Mouse (Mus musculus) cortical plate, adult 2 months (tissue): ENCODE measurements around the gene Lctl. TPM values are rescaled to one million over a fixed set of nuclear protein-coding genes. Genes with fewer than 3 reads are reported as not detected.

ENCODE experiments used
- H3K27ac ChIP-seq: fragments of 200-500 bp; 2 replicates; pipeline ENCODE4 v1.5.1; 2012; ENCODE audit warnings: low read length, control low read depth, inconsistent platforms; ENCODE audit not compliant: insufficient read depth
- H3K4me1 ChIP-seq: fragments of 200-500 bp; 2 replicates; pipeline ENCODE4 v1.6.1; 2011; ENCODE audit warnings: low read length; ENCODE audit not compliant: control insufficient read depth, insufficient read depth
- H3K4me3 ChIP-seq: fragments of 200-500 bp; 2 replicates; pipeline ENCODE4 v1.5.1; 2011; ENCODE audit warnings: mild to moderate bottlenecking, low read length, control low read depth; ENCODE audit not compliant: insufficient read depth
- CTCF ChIP-seq: fragments of 200-500 bp; IDR thresholded peaks from 2 replicates; pipeline ENCODE4 v1.5.1; 2011; ENCODE audit warnings: mild to moderate bottlenecking, control low read depth, low read length; ENCODE audit not compliant: insufficient read depth; ENCODE audit errors: extremely low read depth
- POLR2A ChIP-seq: fragments of 200-500 bp; IDR thresholded peaks from 2 replicates; pipeline ENCODE4 v1.6.1; 2011; ENCODE audit warnings: mild to moderate bottlenecking, low read length, control low read depth; ENCODE audit not compliant: insufficient read depth; ENCODE audit errors: extremely low read depth
- polyA plus RNA-seq: library from polyadenylated mRNA; depleted of rRNA; stranded (reverse); fragments of >200 nt; gene quantifications from 2 replicates; pipeline ENCODE4 v1.2.3, GENCODE M21; 2012

Lctl gene
- polyA plus RNA-seq, 1 experiment, result 0.25 TPM

DNA sequence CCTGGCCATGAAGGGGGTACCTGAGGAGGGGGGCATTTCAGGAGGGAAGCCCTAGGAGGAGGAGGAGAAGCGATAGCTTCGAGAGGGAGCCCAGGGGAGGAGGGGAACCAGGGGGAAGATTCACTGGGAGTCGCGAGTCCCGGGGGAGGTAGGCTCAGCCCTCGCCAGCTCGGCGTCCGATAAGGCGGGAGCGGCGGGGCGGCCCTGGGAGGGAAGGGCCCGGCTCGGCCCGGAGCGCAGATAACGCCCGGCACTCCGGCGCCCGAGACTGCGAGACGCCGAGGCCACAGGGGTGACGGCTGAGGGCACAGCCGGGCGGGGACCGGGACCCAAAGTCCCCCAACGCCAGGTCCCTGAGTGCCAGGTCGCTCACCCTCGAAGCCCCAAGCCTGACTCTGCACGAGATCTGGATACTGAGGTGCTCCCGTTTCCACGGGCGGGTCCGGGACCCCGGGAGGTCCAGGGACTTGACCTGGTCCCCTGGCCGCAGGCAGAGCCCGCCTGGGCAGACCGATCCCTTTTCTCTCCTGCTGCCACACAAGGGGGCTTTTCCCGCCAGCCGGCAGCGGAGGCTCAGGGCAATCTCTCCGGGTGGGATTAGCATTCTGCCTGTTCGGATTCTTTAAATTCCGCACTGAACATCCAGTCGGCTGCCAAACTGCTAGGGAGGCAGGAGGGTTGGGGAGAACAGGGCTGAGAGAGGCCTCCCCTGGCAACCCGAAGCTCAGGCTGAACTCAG lies 32.1 kb upstream of the Lctl start:
- Histone ChIP-seq H3K27ac (no peak overlapping the region), H3K4me1 (no peaks in the 10 kb centered on the region), H3K4me3 (no peak overlapping the region)
- no peak for TF ChIP-seq POLR2A
- TF ChIP-seq CTCF, result no peak

DNA sequence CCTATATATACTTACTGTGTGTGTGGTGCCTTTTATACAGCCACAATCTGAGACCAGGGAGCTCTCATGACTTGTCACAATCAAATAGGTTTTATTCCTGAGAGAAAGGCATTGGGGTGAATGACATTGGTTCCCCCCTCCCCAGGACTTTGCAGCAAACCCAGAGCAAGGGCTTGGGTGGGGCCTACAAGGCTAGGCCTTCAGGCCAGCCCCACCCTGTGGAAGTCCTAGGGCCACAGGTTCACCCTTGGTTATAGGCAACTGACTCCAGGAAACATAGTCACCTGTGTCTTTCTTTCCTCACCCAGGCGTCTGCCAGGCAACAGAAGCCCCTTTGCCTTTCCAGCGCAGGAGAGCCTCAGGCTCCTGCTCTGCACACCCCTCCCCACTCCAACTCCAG lies 31.0 kb upstream of the Lctl start:
- Histone ChIP-seq H3K4me1 (no peaks in the 10 kb centered on the region), H3K27ac (no peak overlapping the region), H3K4me3 (no peak overlapping the region)
- no peak for TF ChIP-seq CTCF

DNA sequence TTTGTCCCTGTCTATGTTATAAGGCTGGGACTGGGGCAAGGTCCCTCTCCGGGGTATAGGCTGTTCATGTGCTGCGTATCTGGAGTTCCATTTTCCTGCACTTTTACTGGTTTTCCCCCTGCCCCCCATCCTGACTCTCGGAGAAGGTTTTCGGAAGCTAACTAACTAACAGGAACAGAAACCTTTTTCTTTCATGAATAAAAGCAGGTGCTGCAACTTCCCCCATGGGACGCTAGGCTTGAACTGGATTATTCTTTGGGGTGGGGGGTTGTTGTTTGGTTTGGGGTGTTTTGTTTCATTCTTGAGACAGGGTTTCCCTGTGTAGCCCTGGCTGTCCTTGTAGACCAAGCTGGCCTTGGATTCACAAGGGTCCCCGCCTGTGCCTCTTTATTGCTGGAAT lies 30.4 kb upstream of the Lctl start:
- TF ChIP-seq CTCF, result no peak
- no peak for TF ChIP-seq POLR2A
- no peak overlapping the region for H3K27ac ChIP-seq
- no peak overlapping the region for H3K4me3 ChIP-seq
- H3K4me1 ChIP-seq, result no peaks in the 10 kb centered on the region

DNA sequence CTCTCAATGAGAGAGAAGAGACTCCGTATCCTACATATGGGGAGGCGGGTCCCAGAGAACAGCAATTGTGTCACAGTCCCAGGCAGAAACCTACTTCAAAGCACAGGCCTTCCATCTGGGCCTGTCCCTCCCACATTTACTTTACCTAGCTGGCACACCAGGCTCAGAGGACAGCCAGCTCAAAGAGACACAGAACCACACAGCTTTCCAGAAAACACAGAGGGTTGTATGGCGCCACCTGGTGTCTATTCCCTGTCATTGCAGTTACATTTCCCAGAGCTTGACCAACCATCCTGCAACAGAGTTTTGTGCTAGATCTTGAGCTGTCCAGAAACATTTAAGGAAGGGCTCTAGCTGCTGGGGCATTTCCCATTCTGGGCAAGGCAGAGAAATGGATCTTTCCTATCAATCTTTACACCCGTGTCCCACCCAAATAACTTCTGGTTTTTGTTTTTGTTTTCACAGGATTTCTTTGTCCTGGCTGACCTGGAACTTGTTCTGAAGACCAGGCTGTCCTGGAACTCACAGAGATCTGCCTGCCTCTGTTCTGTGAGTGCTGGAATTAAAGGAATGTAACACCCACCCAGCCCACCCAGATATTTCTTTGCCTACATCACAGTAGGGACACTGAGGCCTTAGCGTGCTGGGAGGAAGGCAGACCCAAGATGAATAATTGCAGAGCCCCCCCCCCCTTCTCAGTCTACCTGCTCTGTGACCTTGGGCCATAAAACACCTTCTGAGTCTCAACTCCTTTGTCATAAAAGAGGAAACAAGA lies 29.3 kb upstream of the Lctl start:
- H3K27ac ChIP-seq, result no peak overlapping the region
- no peaks in the 10 kb centered on the region for H3K4me1 ChIP-seq
- no peak for TF ChIP-seq POLR2A
- TF ChIP-seq CTCF, result peak; percentile 98

DNA sequence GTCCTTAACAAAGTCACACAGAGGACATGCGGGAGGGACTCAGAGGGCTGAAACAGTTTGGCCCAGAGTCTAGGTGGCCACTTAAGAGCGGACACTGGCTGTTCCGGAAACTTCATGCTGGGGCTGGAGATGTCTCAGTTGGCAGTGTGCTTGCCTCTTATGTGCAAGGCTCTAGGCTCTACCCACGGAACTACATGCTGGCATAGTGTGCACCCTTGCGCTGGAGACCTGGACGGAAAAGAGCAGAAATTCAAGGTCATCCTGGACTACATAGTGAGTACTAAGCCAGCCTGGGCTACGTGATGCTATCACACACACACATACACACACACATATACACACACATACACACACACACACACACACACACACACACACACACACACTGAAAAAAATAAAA lies 28.6 kb upstream of the Lctl start:
- Histone ChIP-seq H3K4me3 (no peak overlapping the region), H3K4me1 (no peaks in the 10 kb centered on the region), H3K27ac (no peak overlapping the region)
- TF ChIP-seq POLR2A (no peak), CTCF (no peak)

More for the DNA sequence above, 29.3 kb upstream of the Lctl start:
- no peak overlapping the region for H3K4me3 ChIP-seq

DNA sequence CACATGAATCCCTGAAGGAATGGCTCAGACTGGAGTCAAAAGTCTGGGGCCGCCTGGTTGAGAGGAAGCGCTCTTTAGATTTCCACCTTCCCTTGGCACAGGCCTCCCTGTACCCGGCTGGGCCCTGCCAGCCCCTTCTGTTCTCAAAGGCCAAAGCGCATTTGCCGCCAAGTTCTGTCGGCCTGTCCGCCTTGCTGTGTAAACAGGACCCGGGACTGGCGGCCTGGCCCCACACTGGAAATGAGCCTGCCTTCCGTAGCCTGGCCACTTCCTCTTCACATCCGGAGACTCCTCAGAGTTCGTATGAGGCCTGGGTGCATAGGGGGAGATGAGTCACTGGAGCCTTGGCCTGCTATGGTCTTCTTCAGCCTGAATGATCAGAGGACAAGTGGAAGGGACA lies 27.9 kb upstream of the Lctl start:
- Histone ChIP-seq H3K4me3 (no peak overlapping the region), H3K4me1 (no peaks in the 10 kb centered on the region), H3K27ac (no peak overlapping the region)
- no peak for TF ChIP-seq CTCF
- no peak for TF ChIP-seq POLR2A

DNA sequence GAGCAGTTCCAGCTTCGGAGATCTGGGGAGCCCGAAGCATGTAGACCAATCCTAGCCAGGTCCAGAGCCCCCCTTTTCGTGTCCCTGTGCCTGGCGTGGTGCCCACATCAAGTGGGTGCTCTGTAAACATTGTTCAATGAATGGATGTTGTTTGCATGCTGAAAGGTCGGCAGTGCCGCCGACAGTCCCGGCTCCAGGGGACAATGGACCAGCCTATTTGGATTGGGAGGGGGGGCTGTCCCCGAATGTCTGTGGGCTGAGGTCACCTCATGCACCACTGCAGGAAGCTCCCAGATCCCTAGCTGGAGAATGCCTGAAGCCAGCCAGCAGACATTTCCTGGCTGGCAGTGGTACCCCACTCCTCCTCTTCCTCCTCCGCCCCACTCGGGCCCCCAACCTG lies 22.9 kb upstream of the Lctl start:
- TF ChIP-seq POLR2A (no peak), CTCF (no peak)
- Histone ChIP-seq H3K4me1 (no peaks in the 10 kb centered on the region), H3K4me3 (no peak overlapping the region), H3K27ac (no peak overlapping the region)

DNA sequence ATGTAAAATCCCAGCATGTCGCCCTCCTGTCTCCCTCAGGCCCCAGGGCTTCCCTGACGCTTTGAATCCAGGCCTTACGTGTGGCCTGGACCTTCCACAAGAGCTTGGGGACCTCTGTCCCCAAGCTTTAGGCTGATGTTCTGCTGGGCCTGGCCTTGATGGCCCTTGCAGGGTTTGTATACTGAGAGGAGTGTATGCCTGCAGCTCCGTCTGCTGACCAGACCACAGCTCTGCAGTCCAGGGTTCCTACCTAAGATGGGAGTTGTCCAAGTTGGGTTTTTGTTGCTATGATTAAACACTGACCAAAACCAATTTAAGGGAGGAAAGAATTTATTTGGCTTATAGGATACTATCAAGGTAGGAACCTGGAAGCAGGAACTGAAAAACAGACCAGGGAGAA lies 18.7 kb upstream of the Lctl start:
- no peak for TF ChIP-seq POLR2A
- no peak for TF ChIP-seq CTCF
- no peaks in the 10 kb centered on the region for H3K4me1 ChIP-seq
- H3K4me3 ChIP-seq, result no peak overlapping the region
- no peak overlapping the region for H3K27ac ChIP-seq

DNA sequence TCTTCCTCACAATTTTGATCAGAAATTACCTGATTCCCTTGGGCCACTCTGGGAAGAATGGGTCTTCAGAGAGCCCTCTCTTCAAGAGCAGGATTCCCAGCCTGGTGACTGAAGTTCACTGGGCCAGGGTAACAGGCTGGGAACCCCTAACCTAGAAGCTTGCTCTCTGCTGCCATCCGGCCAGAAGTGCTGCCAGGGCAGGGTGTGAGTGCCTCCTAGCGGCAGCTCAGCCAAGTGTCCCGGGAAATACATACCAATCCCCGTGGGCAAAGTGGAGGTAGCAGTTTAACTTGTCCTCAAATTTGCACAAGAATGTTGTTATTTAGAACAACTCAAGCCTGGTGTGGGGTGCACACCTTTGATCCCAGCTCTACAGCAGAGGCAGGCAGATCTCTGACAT lies 16.5 kb upstream of the Lctl start:
- Histone ChIP-seq H3K4me3 (no peak overlapping the region), H3K4me1 (no peaks in the 10 kb centered on the region), H3K27ac (no peak overlapping the region)
- peak; percentile 83 for TF ChIP-seq CTCF
- no peak for TF ChIP-seq POLR2A

DNA sequence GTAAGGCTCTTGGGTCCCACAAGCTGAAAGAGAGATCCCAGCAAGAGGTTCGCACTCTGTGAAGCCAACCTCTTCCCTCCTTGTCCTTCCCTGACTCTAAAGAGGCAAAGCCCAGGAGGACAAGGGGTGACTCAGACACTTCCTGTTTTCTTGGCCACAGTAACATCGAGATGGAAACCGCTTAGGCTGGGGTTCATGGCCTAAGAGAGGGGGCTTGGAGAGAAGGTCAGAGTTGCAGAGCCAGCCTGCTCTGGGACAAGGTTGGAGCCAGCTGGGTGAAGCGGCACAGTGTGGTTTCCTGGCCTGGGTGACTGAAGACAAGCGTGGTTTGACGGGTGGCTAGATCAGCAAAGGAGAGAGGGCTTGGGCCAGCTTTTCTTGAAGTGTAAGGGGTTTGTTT lies 11.6 kb upstream of the Lctl start:
- Histone ChIP-seq H3K27ac (no peak overlapping the region), H3K4me3 (no peak overlapping the region), H3K4me1 (no peaks in the 10 kb centered on the region)
- TF ChIP-seq CTCF (no peak), POLR2A (no peak)
